Mouse (Mus musculus): ENCODE data around the gene Tnni3.

Gene Tnni3

DNA sequence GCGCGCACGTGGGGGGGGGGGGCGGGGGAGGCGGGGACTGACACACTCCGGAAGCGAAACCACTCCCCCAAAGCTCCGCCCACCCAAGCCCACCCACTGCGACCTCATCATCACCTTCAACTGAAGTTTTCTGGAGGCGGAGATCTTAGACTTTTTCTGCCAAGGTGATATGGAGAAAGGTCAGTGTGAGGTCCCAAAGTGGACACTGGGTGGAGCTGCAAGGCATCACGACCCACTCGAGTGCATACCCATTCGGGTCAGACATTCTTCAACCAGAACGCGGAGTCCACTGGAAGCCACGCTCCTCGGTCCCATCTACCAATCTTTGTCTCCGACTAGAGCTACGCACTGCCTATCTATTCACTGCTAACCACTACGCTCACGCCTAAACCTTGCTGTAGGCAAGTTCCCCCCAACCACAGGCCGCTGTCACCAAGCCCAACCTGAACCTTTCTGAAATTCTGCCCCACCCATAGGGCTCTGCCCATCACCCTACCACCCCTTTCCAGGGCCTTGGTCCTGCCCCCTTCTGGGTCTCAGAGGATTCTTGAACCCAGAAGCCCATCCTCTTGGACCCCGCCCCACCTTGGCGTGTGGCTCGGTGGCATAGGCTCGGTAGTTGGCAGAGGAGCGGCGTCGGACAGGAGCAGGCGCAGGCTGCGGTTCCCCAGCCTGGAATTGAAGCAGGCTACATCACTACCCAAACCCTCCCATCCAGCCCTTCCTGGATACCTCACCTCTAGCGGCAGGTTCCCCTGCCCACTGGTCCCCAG, 2.6 kb downstream of the Tnni3 start:
- no peak for DNase-seq (ENCODE audit: low spot score)

DNA sequence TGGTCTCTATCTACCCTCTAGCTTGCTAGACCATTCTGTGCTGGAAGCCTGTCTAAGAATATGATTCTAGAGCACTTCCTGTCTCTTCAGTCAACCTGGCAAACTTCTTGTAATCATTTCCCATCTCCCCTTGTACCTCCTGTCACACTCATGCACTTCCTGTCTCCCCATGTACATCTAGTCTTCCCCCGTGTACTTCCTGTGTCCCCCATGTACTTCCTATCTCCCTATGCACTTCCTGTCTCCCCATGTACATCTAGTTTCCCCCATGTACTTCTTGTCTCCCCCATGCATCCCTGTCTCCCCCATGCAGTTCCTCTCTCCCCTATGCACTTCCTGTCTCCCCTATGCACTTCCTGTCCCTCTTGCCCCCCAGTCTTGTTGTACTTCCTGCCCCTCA, 5.5 kb downstream of the Tnni3 start:
- DNase-seq (ENCODE audit: low spot score), result no peak

DNA sequence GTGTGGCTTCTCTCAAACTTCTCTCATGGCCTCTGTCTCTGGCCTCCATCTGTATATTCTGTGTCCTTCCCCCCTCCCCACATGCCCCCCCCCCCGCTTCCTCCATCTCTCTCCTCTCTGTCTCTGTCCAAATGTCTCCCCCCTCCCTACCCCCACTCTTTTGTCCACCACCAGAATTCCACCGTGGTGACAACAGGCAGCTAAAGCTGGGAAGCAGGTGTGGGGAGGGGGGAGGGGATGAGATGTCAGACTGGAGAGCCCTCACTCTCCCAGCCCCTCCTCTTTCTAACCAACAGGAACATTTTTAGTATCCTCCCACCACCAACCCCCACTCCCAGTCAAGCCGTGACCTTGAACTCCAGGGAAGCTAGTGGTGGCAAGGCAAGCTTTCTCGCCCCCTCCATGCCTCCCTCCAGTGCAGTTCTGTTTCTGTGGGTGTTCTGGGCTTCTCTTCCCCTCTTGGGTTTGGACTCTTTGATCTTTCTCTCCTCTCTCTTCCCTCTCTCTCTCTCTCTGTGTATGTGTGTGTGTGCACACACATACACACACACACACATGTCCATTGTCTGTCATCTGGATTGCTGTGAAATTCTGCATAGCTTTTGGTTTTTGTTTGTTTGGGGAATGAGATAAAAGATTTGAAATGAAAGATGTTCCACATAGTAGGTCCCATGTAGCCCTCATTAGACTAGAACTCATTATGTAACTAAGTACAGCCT, 7.5 kb downstream of the Tnni3 start, which contains the start of gene Tnnt1:
Tnnt1 (minus strand) TSS at position 51 of the 719 bp plus-strand sequence.
- no peak for DNase-seq (ENCODE audit: low spot score)

DNA sequence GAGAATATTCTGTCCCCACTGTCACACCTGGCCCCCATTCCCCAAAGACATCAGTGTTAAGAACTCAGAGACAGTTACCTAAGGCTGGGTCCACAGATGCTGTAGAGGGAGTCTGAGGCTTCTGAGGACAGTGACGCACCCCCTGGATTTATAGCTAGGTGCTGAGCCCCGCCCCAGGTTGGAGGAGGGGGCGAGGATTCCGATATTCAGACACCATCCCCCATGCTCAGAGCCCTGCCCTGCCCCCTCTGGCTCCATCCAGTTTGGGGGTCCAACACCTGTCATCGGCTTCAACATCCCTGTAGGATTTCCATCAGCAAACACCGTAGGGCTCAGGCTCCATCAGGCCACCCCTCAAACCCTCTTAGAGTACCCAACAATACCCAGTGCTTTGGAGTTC, 8.2 kb downstream of the Tnni3 start:
- no peak for DNase-seq (ENCODE audit: low spot score)

DNA sequence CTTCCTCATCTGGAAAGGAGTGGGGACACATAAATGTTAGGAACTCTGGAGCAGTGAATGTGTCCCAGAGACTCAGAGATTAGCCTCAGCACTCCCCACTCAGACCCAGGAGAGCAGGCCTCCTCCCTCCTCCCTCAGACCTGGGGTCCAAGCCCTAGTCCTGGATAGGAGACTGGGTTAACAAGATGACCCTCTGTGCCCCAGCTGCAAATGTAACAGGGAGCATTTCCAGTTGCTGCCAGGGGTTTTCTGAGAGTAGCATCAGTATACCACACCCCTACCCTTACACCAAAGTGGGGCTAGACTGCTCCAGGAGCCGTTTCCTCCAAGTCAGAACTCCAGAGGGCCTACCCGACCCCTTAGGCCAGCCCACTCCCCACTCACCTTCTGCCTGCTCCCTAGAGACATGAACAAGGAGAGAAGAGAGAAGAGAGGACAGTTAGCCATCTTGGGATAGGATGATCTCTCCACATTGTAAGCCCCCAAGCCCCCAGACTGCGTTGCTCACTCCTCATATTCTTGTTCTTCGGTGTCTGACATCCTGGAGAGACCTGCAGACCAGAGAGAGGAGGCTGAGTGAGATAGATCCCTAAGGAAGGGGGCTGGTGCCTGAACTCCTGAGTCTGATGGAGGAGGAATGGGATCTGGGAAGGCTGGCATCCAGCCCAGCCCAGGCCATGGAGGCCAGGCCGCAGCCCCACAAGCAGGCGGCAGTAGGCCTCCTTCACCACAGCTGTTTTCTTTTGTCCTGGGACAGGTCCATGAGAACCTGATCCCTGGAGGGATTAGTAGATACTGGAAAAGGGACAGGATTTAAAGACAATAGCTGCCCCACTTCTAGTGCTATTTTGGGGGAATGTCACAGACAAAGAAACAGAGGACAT, 10.0 kb downstream of the Tnni3 start:
- DNase-seq (ENCODE audit: low spot score), result peak; percentile 30

DNA sequence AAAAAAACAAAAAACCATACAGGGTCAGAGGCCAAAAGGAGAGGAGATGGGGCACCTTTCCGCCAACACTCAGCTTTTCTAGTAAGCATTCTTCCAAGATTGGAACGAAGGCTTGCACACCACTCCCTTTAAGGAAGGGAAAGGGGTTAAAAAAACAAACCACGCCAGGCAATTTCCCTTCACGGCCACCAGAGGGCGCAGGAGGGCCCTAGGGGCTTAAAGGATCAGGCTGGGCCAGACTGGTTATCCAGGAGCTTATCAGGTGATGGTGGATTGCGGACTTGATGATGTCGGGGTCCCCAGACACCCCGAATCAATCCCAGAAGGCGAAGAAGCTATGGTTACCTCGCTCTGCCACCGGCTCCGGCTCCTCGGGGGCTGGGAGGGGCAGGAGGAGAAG, 10.8 kb downstream of the Tnni3 start:
- peak; percentile 76 for DNase-seq (ENCODE audit: low spot score)

DNA sequence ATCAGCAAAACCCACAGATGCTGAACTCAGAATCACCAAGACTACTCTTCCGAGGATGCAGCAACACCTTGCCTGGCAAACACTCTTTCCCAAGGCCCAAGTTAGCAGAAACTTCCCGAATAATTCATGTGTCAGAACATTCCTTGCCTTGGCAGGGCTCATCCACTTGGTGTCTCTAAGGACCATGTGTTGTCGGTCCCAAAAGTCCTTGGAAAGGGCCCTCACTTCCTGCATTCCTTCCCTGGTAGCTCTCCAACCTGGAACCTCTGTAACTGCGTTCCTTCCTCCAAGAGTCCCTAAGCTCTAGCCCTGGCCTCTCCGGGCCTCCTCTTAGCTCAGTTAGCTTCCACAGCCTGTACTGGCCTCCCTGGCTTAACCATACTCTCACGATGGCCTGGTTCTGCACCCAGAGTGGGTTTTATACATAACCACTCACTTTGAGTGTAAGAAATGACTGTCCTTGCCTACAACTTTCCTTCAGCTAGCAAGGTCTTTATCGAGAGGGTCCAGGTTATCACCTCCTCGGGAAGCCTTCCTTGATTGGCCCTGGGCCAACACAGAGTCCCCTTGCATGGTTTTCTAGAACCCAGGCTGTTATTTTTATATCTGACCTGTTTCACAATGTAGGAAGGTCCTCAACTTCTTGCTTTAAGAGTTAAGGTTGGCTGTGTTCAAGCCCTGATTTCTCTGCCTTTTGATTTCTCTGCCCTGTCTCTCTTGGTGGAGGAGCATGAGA, 12.4 kb downstream of the Tnni3 start:
- no peak for DNase-seq (ENCODE audit: low spot score)

DNA sequence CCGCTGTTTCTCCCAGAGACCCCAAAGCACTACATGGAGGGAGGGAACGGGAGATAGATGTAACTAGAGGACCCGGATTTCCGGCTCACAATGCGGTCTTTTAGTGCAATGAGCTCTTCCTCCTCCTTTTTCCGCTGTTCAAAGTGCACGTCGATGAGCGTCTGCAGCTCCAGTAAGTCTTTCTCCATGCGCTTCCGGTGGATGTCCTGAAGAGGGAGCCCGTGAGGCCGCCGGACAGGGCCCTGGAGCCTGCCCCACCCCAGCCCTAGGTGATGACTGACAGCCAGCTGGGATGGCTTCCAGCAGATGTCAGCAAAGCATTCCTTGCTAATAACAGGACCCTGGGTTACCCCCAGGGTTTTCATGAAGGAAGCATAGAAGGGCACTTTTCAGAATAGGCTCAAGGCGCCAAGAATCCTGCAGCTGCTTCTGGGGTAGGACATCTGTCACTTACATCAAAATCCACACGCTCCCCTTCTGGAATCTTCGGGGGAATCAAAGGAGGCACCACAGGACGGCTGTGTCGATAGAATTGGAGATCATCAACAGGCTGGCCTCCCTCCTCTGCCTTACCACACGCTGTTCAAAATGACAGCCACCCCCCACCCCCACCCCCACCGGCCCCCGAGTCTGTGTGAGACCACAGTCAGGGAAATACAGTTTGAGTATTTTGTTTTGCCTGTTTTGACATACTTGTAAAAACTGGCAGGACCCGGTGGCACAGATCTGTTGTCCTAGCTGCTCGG, 14.0 kb downstream of the Tnni3 start:
- peak; percentile 65 for DNase-seq (ENCODE audit: low spot score)

DNA sequence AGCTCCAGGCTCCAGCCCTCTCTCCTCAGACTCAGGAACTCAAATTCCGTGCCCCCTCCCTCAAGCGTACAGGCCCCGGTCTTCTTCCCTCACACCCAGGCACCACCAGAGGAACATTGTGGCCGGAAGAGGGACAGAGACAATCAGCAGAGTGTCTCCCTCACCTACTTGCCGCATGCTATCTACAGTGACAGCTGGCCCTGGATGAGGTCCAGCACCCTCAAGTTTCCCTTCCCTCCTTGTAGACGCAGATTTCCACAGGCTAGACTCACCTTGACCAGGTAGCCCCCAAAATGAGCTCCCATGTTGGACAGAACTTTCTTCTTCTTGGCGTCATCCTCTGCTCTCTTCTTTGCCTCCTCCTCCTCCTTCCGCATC, 15.3 kb downstream of the Tnni3 start:
- no peak for DNase-seq (ENCODE audit: low spot score)

DNA sequence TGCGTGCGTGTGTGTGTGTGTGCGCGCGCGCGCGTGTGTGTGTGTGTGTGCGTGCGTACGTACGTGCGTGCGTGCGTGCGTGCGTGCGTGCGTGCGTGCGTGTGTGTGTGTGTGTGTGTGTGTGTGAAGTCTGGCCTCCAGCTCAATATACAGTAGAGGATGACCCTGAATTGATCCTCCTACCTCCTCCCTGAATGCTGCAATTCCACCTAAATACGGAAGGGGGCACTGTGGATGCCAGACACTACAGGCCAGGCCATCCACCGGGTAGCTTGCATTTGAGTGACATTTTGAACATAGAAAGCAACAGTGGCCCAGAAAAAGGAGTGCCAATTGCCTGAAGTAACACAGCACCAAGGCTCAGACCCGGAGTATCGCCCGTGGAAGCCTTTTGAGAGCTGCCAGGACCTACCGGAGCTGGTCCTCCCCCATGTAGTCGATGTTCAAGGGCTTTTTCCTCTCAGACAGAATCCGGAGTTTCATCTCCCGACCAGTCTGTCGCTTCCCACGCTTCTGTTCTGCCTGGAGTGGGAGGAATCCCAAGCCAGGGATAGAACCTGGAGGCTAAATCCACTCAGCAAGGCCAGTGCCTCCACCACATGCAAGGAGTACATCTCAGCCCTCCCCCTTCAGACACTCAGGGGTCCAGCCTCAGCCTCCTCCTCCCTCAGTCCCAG, 15.8 kb downstream of the Tnni3 start:
- no peak for DNase-seq (ENCODE audit: low spot score)

DNA sequence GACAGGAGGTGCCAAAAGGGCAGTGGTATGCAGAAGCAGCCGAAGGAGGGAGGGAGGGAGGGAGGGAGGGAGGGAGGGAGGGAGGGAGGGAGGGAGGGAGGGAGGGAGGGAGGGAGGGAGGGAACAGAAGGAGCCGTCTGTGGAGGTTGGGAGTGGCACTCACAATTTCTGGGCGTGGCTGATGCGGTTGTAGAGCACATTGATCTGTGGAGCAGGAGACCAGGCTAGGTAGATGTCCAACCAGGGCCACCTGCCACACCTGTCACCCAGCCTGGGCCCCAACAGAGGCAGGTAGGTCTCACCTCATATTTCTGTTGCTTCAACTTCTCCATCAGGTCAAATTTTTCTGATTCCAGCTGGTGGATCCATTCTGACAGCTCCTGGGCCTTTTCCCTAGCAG, 16.8 kb downstream of the Tnni3 start:
- no peak for DNase-seq (ENCODE audit: low spot score)

DNA sequence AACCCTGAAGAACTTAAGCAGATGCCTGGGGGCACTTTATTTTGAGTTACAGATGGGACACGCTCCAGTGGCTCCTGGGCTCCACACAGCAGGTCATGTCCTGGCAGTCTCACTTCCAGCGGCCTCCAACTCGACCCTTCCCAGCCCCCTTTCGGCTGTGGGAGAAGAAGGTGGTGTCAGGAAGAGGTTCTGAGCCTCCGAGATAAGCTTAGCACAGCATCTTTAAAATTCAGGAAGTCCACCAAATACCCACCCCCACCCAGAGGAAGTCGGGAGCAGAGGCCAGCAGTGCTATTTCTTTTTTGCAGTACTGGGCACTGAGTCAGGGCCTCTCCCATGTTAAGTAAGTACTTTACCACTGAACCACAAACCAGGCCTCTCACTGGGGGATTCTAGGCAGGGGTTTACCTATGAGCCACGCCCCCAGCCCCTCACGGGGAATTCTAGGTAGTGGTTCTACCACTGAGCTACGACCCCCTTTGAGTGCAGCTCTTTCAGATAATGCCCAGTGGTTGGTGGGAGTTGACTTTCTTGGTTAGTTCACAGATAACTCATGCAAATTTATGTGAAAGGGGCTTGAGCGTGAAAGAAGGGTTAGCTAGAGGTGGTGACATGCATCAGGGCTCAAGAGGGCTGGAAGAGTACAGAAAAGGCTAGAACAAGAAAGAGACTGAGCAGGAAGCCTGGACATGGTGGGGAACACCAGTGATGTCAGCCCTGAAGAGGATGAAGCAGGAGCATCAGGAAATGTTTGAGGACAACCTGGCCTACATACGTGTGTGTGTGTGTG, 19.2 kb downstream of the Tnni3 start:
- no peak for DNase-seq (ENCODE audit: low spot score)

DNA sequence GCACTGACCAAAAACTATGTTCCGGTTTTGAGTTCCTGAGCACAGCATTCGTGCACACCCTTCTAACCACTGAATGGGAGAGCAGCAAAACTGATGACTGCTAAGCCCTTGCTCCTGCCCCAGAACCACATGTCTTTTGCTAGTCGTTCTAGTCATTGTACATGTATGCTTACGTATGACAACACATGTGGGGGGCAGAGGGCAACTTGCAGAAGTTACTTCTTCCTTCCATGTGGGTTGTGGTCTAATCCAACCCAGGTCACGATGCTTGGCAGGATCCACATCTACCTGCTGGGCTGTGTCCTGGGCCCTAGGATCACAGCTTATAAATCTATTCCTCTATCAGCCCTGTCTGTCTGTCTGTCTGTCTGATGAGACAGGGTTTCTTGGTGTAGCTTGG, 20.2 kb downstream of the Tnni3 start:
- no peak for DNase-seq (ENCODE audit: low spot score)

DNA sequence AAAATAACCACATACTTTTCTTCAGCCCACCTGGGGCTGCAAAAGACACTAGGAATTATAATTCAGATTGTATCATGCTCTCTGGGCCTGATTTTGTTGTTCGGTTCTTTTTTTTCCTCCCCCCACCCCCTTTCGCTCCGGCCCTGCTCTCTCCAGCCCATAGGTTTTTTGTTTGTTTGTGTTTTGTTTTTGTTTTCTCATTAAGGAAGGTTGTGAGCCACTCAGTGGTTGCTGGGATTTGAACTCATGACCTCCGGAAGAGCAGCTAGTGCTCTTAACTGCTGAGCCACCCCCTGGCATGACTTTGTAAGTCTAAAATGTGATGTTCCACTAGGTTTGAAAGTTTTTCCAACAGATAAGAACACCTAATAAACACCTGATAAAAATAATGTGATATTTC, 20.9 kb downstream of the Tnni3 start:
- DNase-seq (ENCODE audit: low spot score), result no peak

DNA sequence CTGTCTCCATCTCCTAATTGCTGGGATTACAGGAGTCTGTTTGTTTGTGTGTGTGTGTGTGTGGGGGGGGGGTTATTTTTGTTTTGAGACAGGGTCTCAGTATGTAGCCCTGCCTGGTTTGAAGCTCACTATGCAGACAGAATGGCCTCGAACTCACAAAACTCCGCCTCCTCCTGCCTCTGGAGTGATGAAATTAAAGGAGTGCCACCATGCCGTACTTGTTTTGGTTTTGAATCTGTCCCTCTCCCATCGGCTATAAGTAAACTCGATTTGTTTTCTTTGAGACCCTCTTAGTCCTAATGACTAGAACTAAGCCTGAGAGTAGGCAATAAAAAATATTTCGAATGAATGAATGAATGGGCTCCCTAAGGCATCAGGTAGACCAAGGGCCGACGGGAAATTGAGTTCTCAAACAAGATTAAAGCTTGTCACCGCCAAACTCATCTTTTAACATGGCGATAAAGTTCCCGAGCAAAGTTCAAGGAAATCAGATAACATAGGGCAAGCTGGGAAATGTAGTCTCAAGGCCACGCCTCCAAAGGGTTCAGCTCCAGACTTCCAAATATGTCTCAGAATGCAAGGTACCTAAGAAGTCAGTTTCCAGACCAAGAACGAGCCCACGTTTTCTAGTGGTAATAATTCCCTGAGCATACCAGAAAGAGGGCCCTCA, 21.5 kb downstream of the Tnni3 start:
- DNase-seq (ENCODE audit: low spot score), result peak; percentile 29

DNA sequence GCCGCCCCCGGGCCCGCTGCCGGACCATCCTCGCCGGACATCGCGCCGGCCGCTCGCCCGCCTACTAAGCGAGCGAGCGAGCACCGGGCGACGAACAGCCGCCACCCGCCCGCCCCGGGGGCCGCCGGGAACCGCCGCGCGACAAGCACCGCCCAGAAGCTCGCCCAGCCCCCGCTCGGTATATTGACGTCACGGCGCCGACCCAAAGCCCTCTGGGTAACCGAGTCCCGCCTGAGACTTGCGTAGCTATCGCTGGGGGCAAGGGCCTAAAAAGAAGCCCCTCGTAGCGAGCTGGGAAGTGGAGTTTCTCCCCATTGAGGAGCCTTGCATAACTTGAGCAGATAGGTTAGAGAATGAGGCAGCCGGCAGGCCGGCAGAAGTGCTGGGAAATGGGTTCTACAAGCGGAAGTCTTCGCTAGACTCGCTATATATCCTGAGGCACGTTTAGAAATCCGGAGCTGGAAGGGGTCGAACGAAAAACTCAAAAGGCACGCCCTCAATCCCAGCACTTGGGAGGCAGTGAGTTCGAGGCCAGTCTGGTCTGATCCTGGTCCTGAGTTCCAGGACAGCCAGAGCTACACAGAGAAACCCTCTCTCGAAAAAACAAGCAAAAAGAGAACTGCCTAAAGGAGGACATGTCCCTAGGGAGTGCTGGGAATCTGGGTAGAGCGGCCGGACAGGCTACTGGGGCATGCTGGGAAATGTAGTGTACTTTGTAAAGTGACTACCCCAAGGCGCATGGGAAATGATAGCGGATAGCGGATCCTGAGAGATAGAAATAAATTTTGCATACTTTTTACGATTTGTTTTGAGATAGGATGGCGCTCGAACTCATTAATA, 22.3 kb downstream of the Tnni3 start, which contains the start of gene Ppp1r12c:
Ppp1r12c (minus strand) TSS at position 123 of the 840 bp plus-strand sequence.
- peak; percentile 92 for DNase-seq (ENCODE audit: low spot score)

DNA sequence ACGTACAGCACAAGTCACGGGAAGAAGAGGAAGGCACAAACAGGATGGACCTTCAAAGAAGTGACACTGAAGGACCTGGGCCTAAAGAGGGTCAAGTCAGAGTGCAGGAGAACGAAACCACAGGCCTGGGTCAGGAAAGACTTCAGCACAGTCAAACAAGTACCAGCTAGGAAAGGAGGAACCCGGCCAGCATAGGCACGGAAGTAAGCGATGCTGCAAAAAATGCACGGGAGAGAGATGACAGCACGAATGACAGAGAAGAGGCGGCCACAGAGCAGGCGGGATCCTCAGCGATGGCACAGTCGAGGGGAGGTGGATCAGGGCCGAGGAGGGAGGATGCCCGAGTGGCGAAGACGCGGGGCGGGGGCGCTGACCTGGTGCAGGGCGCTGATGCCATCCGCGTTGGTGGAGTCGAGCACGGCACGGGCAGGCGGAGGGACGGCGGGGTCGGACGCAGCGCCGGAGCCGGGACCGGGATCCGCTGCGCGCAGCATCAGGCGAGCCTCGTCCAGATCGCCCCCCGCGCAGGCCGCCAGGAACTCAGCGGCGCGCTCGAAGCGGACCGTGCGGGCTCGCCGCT, 23.0 kb downstream of the Tnni3 start:
- peak; percentile 44 for DNase-seq (ENCODE audit: low spot score)

DNA sequence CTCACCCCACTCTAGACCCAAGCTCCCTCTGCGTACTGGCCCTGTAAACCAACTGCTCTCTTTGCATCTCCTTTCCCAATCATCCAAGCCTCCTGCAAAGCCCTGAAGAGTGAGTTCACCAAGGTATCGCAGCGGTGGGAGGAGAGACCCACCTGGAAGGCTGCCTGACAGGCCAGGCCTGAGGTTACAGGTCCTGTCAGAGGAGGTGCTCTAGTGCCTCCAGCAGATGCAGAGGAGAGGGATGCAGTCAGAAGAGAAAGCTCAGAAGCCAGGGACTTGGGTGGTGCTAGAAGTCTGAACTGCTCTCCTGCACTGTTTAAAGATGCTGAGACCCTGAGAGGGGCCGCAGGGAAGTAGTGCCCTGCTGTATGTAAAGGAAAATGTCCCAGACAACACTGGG, 25.0 kb downstream of the Tnni3 start:
- DNase-seq (ENCODE audit: low spot score), result no peak

Data from MN1 (cell line).